Mouse (Mus musculus): ENCODE data around the gene Pcgf1.
A peak's percentile ranks its signal among the peaks of the same experiment; 100 is the strongest.

Gene Pcgf1

DNA sequence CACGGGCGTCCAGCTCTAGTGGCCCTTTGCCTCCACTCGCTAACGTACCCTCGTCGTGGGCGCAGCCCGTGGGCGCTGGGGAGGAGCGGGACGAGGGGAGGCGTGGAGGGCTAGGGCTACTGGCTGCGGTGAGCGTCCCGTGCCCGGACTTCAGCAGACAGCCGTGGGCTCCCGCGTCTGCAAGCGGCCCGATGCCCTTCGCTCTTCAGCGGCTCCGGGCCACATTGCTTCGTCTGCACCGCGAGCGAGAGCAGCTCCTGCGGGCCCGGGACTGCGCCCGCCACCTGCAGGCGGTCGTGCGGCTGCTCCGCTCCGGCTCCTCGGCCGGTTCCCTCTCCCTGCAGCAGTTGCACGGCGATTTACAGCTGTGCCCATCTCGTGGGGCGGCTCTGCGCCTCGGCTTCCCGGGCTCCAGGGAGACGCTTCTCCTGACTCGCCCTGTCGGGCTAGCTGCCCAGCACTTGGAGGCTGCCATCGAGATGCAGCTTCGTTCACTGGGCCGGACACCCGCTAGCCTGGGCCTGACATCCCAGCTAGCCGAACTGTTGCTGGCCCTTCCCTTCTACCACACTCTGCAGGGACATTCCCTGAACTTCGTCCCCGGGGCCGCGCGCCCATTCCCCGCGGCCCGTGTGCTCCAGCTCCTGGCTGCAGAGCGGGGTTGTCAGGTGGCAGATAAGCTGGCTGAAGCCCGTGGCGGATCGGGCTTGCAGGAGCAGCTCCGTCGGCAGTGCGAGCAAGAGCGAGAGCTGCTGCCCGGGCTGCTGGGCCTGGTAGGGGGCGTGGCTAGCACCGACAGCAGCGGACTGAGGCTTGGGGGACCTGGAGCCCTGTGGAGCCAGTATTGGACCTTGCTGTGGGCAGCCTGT, 24.3 kb downstream of the Pcgf1 start:
- peak; percentile 87 for DNase-seq (ENCODE audit: low read depth, low spot score)

DNA sequence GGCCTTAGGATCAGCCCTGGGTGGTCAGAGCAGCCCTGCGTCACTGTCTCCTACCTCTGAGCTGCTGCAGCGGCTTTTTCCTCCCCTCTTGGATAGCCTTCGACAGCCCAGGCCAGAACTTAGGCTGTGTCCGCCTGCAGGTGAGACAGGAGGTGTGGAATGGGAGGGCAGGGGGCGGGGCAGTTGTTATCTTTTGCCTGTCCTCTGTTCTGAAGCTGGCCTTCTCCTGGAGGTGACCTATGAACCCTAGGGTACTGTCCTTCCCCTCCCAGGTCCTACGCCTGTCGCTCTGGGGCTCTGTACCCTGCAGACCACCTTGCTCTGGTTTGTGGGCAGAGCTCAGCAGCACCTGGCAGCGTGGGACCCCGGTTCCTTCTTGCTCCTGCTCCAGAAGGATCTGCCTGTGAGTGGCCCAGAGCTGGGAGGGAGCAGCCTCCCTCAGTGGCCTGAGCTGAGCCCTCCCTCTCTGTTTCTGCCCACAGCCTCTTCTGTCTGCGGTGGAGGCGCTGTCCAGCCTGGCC, 25.5 kb downstream of the Pcgf1 start:
- no peak for DNase-seq (ENCODE audit: low read depth, low spot score)

DNA sequence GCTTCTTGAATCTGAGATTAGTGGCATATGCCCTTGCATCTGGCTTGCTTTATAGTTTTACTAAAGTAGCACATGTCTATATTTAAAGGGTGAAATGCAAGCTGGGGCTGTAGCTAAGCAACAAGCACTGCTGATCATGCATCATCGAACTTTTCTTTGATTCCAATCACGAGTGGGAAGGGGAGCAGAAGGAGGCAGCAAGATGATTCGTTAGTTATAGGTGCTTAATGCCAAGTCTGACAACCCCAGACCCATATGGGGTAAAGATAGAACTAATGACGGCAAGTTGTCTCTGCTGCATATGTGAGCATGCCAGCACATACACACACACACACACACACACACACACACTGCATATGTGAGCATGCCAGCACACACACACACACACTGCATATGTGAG, 26.5 kb downstream of the Pcgf1 start:
- DNase-seq (ENCODE audit: low read depth, low spot score): no peak

DNA sequence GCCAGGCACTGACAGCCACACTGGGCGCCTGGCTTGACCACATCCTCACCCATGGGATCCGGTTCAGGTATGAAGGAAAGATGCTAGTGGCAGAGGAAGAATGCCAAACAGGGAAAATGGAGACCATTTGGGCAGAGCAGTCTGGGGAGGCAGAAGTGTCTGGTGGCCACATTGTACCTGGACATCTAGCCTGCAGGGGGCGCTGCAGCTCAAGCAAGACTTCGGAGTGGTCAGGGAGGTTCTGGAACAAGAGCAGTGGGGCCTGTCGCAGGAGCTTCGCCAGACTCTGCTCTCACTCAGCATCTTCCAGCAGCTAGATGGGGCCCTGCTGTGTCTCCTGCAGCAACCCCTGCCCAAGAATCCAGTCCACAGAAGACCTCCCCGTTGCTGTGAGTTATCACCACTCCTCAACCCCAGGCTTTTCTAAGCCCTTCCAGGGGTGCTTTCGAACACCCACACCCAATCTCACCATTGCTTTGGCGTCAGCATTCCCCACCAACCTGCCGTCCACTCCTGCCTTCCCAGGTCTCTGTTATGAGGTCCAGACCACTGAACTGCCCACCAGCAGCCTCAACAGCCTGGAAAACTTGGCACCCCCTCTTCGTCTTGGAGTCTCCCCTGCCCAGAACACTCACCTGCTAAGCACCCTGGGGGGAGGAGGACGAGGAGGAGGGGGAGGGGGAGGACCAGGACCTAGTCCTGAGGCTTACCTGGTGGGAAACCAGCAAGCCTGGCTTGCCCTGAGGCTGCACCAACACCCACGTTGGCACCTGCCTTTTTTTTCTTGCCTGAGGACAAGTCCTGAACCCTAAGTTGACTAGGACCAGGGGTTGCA, 30.1 kb downstream of the Pcgf1 start:
- peak; percentile 89 for DNase-seq (ENCODE audit: low read depth, low spot score)

DNA sequence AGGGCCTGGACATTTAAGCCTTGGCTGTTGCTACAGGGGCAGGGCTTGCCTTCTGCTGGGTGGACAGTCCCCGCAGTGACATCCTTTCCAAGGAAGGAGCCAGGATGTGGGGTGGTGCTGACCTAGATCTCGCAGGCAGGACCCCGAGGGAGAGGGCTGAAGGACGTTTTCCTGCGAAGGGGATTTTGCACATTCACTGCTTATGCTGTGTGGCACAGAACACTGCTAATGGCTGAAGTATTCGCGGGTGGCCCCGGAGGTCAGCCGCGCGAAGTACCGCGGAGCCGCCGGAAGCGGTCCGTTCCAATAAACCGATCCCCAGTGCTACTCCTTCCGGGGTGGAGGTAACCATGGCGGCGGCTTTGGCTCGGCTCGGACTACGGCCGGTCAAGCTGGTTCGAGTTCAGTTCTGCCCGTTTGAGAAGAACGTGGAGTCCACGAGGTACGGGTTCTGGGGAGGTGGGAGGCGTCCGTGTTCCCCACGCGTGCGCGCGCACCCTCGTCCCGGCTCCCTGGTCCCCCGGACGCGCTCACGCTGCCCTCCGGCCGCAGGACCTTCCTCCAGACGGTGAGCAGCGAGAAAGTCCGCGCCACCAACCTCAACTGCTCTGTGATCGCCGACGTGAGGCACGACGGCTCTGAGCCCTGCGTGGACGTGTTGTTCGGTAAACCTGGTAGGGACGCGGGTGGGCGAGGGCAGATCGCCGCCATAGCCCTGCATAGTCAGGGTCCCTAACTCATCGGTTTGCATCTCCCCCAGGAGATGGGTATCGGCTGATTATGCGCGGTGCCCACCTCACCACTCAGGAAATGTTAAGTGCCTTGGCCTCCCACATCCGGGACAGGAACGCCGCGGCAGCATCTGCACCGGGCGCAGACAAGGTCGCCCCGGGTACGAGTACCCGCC, 31.3 kb downstream of the Pcgf1 start, which contains the start of gene Mrpl53:
Mrpl53 (plus strand) TSS at position 279 of the 907 bp plus-strand sequence.
- DNase-seq (ENCODE audit: low read depth, low spot score): peak; percentile 78

DNA sequence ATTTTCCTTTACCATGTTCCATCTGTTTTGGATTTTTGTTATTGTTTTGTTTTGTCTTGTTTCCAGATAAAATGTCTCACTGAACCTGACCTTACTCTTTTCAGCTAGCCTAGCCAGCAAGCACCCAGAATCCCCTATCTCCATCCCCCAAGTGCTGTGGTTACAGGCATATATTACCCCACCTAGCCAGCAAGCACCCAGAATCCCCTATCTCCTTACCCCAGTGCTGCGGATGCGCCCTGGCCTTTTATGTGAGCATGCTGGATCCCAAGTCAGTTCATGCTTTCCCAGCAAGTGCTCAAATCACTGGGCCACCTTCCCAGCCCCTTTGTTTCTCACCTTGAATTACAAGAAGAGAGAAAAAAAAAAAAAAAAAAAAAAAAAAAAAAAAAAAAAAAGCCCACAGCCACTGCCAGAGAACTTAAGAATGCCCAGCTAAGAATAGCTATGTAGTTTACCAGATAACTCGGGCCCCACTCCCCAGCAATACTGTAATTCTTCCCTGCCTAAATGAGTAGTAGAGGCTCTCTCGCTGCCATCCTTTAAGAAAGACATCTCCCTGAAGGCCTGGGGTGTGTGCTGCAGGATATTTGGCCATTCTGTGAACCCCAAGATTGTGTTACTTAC, 34.0 kb downstream of the Pcgf1 start:
- DNase-seq (ENCODE audit: low read depth, low spot score): no peak

DNA sequence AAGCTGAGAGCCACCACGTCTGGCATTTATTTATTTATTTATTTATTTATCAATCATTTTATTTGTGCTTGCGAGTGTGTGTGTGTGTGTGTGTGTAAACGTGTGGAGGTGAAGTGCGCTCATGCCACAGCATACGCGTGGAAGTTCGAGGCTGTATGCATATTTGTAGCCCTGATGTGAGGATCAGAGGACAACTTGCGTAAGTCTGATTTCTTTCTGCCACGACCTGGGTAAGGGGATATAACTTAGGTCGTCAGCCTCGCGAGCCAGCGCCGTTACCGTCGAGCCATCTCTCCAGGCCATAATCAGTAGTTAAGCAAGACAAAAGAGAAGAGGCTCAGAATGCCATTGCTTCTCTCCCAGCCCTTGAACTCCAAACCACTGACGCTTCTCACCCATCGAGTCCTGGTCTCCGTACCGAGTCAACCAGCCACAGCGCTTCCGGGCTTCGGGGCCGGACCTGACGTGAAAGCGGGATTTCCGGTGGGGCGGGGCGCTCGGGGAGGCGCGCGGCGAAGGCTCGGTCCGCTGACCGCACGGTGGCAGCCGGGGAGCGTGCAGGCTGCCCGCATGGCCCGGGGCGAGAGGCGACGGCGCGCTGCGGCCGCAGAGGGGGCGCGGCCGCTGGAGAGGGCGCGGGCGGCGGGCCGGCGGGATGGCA, 37.5 kb downstream of the Pcgf1 start, which contains the start of gene Mogs:
Mogs (plus strand) TSS at position 486 of the 661 bp plus-strand sequence.
- DNase-seq (ENCODE audit: low read depth, low spot score): peak; percentile 92

DNA sequence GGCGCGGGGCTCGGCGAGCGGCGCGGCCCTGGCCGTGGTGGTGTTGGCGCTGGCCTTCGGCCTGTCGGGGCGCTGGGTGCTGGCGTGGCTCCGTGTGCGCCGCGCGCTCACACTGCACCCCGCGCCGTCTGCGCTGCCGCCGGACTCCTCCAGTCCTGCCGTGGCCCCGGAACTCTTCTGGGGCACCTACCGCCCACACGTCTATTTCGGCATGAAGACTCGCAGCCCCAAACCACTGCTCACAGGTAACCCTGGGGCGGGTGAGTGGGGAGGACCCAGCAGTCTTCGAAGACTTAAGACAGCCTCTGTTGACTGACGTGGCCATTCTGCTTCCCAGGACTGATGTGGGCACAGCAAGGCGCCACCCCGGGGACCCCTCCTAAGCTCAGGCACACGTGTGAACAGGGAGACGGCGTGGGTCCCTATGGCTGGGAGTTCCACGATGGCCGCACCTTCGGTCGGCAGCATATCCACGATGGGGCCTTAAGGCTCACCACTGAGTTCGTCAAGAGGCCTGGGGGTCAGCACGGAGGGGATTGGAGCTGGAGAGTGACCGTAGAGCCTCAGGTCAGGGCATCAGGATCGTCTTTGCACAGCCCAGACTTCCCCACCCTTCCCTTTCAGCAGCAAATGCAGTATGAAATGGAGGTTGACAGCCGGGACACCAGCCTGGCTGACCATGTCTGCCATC, 38.2 kb downstream of the Pcgf1 start:
- peak; percentile 74 for DNase-seq (ENCODE audit: low read depth, low spot score)

DNA sequence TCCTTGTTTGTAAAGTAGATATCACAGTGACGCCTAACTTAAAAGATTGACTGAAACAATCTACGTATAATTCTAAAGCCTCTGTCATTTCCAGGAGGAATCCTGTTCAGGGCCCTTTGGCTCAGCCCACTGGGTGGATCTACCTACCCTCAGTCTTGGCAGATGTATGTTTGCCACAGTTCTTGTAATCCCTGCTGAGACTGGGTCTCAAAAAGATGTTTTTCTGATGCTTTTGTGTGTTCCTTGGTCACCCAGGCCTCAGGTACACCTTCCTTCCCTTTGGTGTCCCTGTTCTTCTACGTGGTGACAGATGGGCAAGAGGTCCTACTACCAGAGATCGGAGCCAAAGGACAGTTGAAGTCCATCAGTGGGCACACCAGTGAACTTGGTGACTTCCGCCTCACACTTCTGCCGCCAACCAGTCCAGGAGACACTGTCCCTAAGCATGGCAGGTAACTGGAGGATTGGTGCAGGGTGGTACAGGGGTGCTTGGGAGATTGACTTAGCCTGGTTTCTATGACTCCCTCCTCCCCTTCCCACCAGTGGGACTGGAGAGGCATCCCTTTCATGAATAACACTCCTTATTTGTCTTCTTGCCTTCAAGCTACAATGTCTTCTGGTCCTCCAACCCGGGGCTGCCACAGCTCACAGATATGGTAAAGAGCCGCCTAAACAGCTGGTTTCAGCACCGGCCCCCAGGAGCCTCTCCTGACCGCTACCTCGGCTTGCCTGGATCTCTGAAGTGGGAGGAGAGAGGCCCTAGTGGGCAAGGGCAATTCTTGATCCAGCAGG, 38.9 kb downstream of the Pcgf1 start:
- no peak for DNase-seq (ENCODE audit: low read depth, low spot score)

DNA sequence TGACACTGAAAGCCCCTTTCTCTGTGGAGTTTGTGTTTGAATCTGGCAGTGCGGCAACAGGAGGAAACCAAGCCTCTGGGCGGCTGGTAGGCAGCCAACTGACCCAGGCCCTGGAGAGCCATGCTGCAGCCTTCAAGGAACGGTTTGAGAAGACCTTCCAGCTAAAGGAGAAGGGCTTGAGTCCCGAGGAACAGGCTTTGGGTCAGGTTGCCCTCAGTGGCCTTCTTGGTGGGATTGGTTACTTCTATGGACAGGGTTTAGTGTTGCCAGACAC, 39.4 kb downstream of the Pcgf1 start:
- DNase-seq (ENCODE audit: low read depth, low spot score): no peak

DNA sequence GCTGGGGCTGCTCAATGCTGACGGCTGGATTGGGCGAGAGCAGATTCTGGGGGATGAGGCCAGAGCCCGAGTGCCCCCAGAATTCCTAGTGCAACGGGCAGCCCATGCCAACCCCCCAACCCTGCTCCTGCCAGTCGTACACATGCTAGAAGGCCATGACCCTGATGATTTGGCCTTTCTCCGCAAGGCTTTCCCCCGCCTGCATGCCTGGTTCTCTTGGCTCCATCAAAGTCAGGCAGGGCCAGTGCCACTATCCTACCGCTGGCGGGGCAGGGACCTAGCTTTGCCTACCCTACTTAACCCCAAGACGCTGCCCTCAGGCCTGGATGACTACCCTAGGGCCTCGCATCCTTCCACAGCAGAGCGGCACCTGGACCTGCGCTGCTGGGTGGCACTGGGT, 39.9 kb downstream of the Pcgf1 start:
- DNase-seq (ENCODE audit: low read depth, low spot score): no peak

DNA sequence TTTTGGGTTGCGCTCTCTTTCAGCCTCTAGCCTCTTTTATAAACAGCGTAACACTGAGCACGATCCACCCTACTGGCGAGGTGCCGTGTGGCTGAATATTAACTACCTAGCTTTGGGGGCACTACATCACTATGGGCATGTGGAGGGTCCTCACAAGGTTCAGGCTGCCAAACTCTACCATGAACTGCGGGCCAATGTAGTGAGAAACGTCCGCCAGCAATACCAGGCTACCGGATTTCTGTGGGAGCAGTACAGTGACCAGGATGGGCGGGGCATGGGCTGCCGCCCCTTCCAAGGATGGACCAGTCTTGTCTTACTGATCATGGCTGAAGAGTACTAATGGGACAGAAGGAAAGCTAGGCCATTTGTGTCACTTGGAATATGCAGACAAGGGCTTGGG, 40.7 kb downstream of the Pcgf1 start:
- no peak for DNase-seq (ENCODE audit: low read depth, low spot score)

DNA sequence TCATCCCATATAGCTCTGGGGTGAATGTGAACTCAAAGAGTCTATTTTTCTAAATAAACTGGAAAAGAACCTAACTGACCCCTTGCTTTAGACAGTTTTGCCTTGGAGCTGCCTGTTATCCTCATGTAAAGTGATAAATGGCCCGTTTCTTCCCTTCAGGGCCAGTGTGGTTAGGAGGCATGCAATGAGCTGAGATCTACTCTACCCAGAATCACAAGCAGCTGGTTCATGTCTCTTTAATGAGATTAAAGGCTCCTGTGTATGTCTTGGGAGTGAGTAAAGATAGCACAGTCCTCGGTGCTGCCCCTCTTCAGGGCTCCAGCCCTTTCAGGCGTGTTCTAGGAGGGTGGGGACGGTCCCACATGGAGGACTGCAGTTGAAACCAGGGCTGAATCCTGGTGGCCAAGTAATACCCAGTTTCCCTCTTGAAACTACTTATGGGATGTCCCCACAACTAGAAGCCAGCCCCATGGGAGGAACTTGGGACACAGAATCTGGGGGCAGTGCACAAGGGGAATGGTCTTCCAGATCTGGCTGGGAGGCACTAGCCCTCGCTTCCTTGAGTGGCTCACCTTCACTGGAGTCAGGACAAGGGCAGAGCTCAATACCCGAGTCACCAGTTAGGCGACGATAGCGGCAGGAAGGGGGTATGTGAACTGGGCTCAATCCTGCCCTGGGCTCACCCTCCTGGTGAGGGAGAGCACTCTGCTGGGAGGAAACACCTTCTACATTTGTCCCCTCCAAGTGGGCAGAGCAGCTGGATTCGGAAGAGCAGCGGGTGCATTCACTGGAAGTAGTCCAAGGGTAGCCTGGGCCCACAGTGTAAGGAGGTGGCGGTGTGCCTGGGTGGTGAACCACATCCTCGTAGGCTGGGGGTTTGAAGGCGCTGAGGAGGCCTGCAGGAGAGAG, 41.4 kb downstream of the Pcgf1 start:
- no peak for DNase-seq (ENCODE audit: low read depth, low spot score)

DNA sequence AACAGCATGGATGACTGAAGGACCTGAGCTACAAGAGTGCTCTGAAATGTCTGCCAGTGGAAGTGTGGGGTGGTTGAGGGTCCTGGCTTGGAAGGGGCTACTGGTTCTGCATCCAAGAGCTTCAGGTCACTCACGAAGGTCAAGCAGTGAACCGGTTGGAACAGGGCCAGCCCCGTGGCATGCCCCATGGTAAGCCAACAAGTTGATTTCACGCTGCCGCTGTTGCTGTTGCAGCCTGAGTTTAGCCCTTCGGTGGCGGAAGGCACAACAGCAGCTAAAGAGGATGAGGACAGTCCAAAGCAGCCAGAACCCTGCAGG, 42.0 kb downstream of the Pcgf1 start:
- DNase-seq (ENCODE audit: low read depth, low spot score): no peak

DNA sequence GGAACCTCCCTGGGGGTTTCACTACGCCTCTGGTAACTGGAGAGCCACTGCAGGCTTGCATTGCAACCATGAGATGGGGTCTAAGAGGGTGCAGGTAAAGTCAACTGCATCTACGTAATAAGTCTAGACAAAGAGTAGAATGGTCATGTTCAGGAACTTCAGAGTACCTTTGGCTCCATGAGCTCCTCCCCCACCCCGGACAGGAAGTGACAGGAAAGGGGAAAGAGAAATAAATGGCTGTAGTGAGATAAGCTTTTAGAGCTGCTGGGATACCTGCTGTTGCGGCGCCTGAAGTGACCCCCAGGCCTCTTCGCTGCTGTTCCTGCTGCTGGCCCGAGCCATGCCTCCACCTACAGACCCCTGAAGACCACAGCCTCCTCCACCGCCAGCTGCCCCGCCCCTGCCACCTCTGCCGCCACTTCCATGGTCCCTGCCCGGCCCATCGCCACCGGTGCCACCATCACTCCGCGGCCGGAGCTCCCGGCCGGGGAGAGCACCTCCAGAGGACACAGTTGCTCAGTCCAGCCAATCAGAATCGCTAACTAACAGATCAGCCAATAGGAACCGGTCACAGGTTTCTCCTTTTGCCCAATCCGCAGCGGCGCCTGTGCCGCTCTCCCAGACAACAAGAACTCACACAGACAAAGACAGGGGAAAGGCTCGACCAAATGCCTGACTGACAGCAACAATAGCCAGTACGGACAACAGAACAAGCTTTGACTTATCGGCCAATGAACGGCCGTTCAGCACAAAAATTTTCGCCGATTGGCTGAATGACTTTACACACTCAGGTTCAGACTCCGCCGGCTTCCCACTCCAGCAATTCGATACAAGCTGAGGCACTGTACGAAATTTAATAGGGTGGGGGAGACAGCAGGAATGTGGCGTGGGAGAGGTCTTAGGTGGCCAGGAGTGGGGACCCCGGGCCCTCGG, 43.5 kb downstream of the Pcgf1 start, which contains the start of gene Wbp1:
Wbp1 (minus strand) TSS at position 630 of the 933 bp plus-strand sequence.
- peak; percentile 97 for DNase-seq (ENCODE audit: low read depth, low spot score)

DNA sequence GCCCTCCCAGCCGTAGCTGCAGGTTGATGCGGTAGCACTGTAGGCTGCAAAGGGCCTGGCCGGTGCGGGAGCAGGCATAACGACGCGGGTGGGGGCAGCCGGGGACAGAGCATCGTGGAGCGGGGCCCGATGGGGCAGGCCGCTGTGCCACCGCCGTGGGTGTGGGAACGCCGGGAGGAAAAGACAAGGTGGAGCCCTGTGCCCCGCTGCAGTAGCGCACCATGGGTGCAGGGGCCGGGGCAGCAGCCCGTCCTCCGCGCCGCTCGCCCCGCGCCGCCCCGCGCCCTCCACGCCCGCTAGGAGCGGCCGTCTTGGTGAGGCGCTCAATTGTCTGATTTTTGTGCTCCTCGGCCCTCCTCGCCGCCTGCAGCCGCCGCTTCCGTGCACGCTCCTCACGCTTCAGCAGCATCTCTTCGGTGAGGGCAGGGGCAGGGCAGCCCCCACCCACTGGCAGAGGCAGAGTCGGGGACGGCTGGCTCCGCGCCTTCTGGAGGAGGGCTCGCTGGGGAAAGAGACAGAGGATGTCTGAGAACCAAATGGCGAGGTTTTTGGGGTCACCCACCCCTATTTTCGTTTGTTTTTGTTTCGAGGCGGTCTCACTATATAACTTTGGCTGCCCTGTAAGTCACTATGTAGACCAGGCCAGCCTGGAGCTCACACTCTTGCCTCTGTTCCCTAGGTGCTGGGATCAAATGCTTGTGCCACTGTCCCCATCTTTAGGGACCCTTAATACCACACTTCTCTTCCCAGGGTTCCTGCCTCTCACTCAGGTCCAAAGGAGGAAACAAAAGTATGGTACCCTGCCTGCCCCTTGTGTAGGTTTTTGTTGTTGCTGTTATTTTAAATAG, 44.4 kb downstream of the Pcgf1 start:
- DNase-seq (ENCODE audit: low read depth, low spot score): no peak
